Mouse (Mus musculus) forebrain, embryonic 11.5 days (tissue): ENCODE data around the gene Pde4c. TPM values are rescaled to one million over a fixed set of nuclear protein-coding genes. Genes with fewer than 3 reads are reported as not detected.
A peak's percentile ranks its signal among the peaks of the same experiment; 100 is the strongest.

ENCODE experiments used
- ATAC-seq: fragments of 200-750 bp; cut with Nextera tagmentation; replicated peaks from 2 replicates; pipeline ENCODE4 v1.8.0; 2017; ENCODE audit warnings: moderate TSS enrichment; ENCODE audit not compliant: low FRiP score
- DNase-seq: peaks from one replicate; pipeline ENCODE4 v3.0.0-alpha.2; 2017; ENCODE audit warnings: low spot score
- H3K27ac ChIP-seq: fragments of 300-500 bp; sonication (generic); 2 replicates; pipeline ENCODE4 v1.5.1; 2014; ENCODE audit warnings: low read depth, low read length
- H3K27me3 ChIP-seq: fragments of 300-500 bp; sonication (generic); 2 replicates; pipeline ENCODE4 v1.6.1; 2014; ENCODE audit warnings: mild to moderate bottlenecking, low read length, mixed read lengths; ENCODE audit not compliant: control insufficient read depth, insufficient read depth
- H3K36me3 ChIP-seq: fragments of 300-500 bp; sonication (generic); 2 replicates; pipeline ENCODE4 v1.6.1; 2014; ENCODE audit warnings: mild to moderate bottlenecking, low read length, moderate library complexity, mixed read lengths; ENCODE audit not compliant: control insufficient read depth, insufficient read depth
- H3K4me1 ChIP-seq: fragments of 300-500 bp; sonication (generic); replicated peaks from 2 replicates; pipeline ENCODE4 v1.6.1; 2014; ENCODE audit warnings: low read length, mixed read lengths; ENCODE audit not compliant: control insufficient read depth, insufficient read depth
- H3K4me2 ChIP-seq: fragments of 300-500 bp; sonication (generic); 2 replicates; pipeline ENCODE4 v1.6.1; 2014; ENCODE audit warnings: low read depth, mild to moderate bottlenecking, low read length, moderate library complexity, mixed read lengths; ENCODE audit not compliant: severe bottlenecking
- H3K4me3 ChIP-seq: fragments of 300-500 bp; sonication (generic); 2 replicates; pipeline ENCODE4 v1.5.1; 2014; ENCODE audit warnings: low read depth, low read length
- H3K9ac ChIP-seq: fragments of 300-500 bp; sonication (generic); 2 replicates; pipeline ENCODE4 v1.6.1; 2014; ENCODE audit warnings: low read length
- H3K9me3 ChIP-seq: fragments of 300-500 bp; sonication (generic); 2 replicates; pipeline ENCODE4 v1.6.1; 2016; ENCODE audit warnings: low read length, mixed read lengths; ENCODE audit not compliant: control insufficient read depth
- WGBS: fragments of 180-500 bp; shearing (Covaris S2); extraction: QIAGEN DNeasy Blood & Tissue Kit; methylation state at CpG from one replicate; pipeline ENCODE4 v1.1.7; 2014; 5-methylcytosine and 5-hydroxymethylcytosine counted together
- polyA plus RNA-seq: library from polyadenylated mRNA; unstranded; fragments of >200 nt; fragmentation: Nextera tagmentation; extraction: Ambion mirVana; gene quantifications from 2 replicates; pipeline ENCODE4 v1.2.1, GENCODE M21; 2014

Pde4c gene
- polyA plus RNA-seq, 1 experiment from 2014 or later = 0.13 TPM

GRCm38 (mm10) chr8:70787941-70788667 is 64.6 kb downstream of the Pde4c start:
- Histone ChIP-seq H3K27ac (no peak overlapping the region), H3K27me3 (no peaks in the 10 kb centered on the region), H3K36me3 (no peaks in the 10 kb centered on the region; the same call in 1 of the 2 replicates), H3K4me3 (no peak overlapping the region), H3K4me1 (peaks cover 16% of the 10 kb centered on the region), H3K9me3 (no peaks in the 10 kb centered on the region), H3K9ac (no peak overlapping the region), H3K4me2 (no peak overlapping the region)
- ATAC-seq (no peak), DNase-seq (peak; percentile 83)
- 16% methylated on average over 30 of the region's 30 CpGs for WGBS

- no peaks in the 10 kb centered on the region; the same call in 1 of the 2 replicates for H3K36me3 ChIP-seq
- peaks cover 20% of the 10 kb centered on the region for H3K4me1 ChIP-seq
- no peak for ATAC-seq
- no peak overlapping the region for H3K27ac ChIP-seq
- no peaks in the 10 kb centered on the region for H3K27me3 ChIP-seq
- no peak for DNase-seq
- no peaks in the 10 kb centered on the region for H3K9me3 ChIP-seq
- no peak overlapping the region for H3K4me2 ChIP-seq
- H3K4me3 ChIP-seq = no peak overlapping the region
- 85% methylated on average over 10 of the region's 10 CpGs for WGBS
- no peak overlapping the region for H3K9ac ChIP-seq
Measured at GRCm38 (mm10) chr8:70789046-70789445, 65.5 kb downstream of the Pde4c start.

DNA sequence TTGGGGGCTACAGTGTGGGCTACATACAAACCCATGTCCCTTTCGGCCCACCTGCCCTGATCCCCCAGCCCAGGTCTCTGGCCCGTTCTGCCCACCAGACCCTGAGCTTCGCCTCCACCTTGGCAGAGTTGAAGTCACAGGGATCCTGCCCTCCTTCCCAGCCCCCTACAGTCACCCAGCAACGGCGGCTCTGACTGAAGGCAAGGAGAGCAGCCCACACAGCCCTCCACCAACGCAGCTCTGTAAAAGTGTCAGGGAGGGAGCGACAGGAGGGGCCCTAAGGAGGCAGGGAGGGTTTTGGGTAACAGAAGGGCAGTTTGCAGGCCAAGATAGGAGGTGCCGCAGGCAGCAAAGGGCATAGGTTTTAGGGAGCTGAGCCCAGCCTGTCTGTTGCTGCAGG is 67.3 kb downstream of the Pde4c start:
- H3K27me3 ChIP-seq = no peaks in the 10 kb centered on the region
- ATAC-seq = no peak
- no peak overlapping the region for H3K4me2 ChIP-seq
- no peaks in the 10 kb centered on the region; the same call in 1 of the 2 replicates for H3K36me3 ChIP-seq
- no peaks in the 10 kb centered on the region for H3K9me3 ChIP-seq
- no peak overlapping the region for H3K4me3 ChIP-seq
- 74% methylated on average over 8 of the region's 8 CpGs for WGBS
- H3K27ac ChIP-seq = no peak overlapping the region
- no peak for DNase-seq
- H3K4me1 ChIP-seq = peaks cover 20% of the 10 kb centered on the region
- peak overlapping the region; percentile 79; the same call in 1 of the 2 replicates for H3K9ac ChIP-seq

DNA sequence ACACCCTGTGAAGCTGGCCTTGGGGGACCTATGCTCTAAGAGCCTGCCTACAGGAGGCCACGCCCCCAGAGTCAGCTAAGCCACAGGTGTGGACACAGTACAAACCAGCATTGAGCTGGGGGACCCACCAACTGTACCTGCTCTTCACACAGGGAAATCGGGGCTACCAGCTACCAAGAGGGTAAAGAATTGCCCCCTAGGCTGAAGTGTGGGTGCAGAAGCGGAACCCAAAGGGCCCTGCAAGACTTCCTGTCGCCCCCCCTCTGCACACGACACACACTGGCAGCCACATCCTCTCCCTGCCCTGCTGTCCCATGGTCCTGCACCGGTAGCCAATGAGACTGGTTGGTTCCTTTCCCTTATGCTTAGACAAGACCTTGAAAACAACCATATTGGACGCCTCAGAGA is 67.8 kb downstream of the Pde4c start:
- H3K27ac ChIP-seq = no peak overlapping the region

GRCm38 (mm10) chr8:70791975-70792691 is 68.6 kb downstream of the Pde4c start:
- peaks cover 25% of the 10 kb centered on the region for H3K4me1 ChIP-seq
- 5% methylated on average over 57 of the region's 58 CpGs for WGBS
- H3K27me3 ChIP-seq = no peaks in the 10 kb centered on the region

More for the DNA sequence above, 67.8 kb downstream of the Pde4c start:
- WGBS = 78% methylated on average over 7 of the region's 7 CpGs
- Histone ChIP-seq H3K9ac (peak overlapping the region; percentile 79), H3K36me3 (no peaks in the 10 kb centered on the region), H3K4me3 (peak overlapping the region; percentile 46; the same call in 1 of the 2 replicates), H3K9me3 (no peaks in the 10 kb centered on the region), H3K4me1 (peaks cover 22% of the 10 kb centered on the region), H3K27me3 (no peaks in the 10 kb centered on the region), H3K4me2 (peak overlapping the region; percentile 72)
- no peak for DNase-seq
- no peak for ATAC-seq

DNA sequence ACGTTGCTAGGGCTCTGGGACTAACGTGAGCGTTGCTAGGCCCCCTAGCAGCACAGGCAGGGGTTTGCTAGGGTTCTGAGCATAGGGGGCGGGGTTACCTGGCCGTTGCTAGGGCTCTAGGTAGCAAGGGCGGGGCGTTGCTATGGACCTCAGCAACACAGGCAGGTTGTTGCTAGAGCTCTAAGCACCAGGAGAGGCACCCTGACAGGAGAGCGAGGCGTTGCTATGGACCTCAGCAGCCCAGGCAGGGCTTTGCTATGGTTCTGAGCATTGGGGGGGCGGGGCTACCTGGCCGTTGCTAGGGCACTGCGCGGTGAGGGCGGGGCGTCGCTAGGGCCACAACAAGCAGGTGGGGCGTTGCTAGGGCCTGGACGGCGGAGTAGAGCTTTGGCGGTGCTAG is 69.2 kb downstream of the Pde4c start:
- under 1% methylated on average over 20 of the region's 20 CpGs for WGBS
- ATAC-seq (peak; percentile 40), DNase-seq (peak; percentile 91)
- Histone ChIP-seq H3K9ac (peak overlapping the region; percentile 79), H3K4me3 (peak overlapping the region; percentile 46), H3K4me1 (peaks cover 27% of the 10 kb centered on the region), H3K36me3 (no peaks in the 10 kb centered on the region), H3K4me2 (peak overlapping the region; percentile 72), H3K27ac (peak overlapping the region; percentile 89), H3K27me3 (no peaks in the 10 kb centered on the region), H3K9me3 (no peaks in the 10 kb centered on the region)

More at GRCm38 (mm10) chr8:70791975-70792691, 68.6 kb downstream of the Pde4c start:
- Histone ChIP-seq H3K9ac (peak overlapping the region; percentile 79), H3K27ac (peak overlapping the region; percentile 89), H3K36me3 (no peaks in the 10 kb centered on the region), H3K4me3 (peak overlapping the region; percentile 46), H3K9me3 (no peaks in the 10 kb centered on the region), H3K4me2 (peak overlapping the region; percentile 72)
- peak; percentile 88 for ATAC-seq
- peak; percentile 99 for DNase-seq

DNA sequence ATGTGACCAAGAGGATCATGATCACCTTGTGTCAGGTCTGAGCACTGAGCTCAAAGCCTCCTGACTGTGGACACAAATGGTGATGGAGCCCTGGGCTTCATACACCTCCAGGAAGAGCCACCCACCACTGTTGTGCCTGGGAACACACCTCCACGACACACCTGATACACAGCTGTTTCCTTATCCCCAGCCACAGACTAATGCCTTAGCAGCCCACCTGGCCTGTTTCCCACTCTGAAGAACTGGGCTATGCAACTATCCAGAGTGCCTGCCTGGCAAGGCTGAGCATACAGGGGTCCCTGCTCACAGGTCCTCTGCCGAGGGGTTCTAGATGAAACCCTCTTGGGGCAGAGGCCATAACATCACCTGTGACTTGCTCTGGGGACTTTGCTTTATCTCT is 70.7 kb downstream of the Pde4c start:
- H3K4me3 ChIP-seq = no peak overlapping the region
- no peak overlapping the region for H3K9ac ChIP-seq
- WGBS = 86% methylated on average over 2 of the region's 2 CpGs
- H3K27ac ChIP-seq = no peak overlapping the region
- peaks cover 30% of the 10 kb centered on the region for H3K4me1 ChIP-seq
- no peak overlapping the region for H3K4me2 ChIP-seq
- ATAC-seq (no peak), DNase-seq (no peak)
- peaks cover 14% of the 10 kb centered on the region for H3K27me3 ChIP-seq
- no peaks in the 10 kb centered on the region for H3K36me3 ChIP-seq
- H3K9me3 ChIP-seq = no peaks in the 10 kb centered on the region

DNA sequence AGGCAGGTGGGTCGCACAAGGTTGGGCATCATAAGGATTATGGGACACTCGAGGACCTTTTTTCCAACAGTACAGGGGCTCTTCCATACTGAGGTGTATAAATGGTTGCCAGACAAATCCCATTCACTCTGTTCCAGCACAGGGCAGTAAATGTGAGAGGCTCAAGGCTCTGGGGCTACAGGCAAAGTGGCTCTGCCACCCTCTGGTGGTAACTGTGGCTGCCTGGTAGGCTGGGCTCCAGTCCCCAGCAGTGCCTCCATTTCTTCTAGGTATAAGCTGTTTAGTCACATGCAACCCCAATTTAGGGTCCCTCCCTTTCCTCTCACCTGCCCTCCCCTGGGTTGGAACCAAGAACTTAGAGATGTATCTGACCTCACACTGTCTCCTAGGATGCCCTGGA is 71.8 kb downstream of the Pde4c start:
- Histone ChIP-seq H3K4me1 (peaks cover 30% of the 10 kb centered on the region), H3K27ac (no peak overlapping the region), H3K27me3 (peaks cover 21% of the 10 kb centered on the region), H3K4me3 (no peak overlapping the region), H3K36me3 (no peaks in the 10 kb centered on the region), H3K9ac (no peak overlapping the region), H3K9me3 (no peaks in the 10 kb centered on the region), H3K4me2 (no peak overlapping the region)
- no peak for DNase-seq
- WGBS = 78% methylated on average over 2 of the region's 2 CpGs
- ATAC-seq = no peak
